ENCODE assay signal across 11 mouse cellular contexts in the genomic region with DNA sequence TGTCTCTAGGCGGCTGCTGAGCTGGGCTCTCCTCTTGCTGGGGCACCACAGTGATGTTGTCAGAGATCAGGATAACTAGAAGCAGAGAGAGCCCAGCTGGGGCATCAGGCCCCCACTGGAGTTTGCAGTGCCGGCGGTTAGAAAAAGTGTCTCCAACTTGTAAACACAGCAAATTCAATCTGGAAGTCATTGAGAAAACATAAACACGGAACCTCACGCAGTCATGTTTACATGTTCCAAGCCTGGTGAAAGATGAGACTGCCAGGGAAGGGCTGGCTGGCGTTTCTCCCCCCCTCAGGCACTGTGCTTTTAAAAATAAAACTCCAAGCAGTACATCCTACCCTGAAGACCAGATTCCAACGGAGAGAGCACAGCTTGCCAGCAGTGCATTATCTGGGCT. TPM values are rescaled to one million over a fixed set of nuclear protein-coding genes. Genes with fewer than 3 reads are reported as not detected.
DNase-seq lines count a peak whose midpoint lies in the region; ATAC-seq lines count a peak whose summit lies in the region.
"Had no signal": no experiment of that assay in that cellular context is flagged by ENCODE, and none has a peak within 500 bp of the region (broad histone marks: within the 10 kb centered on the region; RNA-seq: fewer than 3 reads in every experiment).

No protein-coding gene starts in this region.

- ATAC-seq in kidney, embryonic 15.5 days (replicated peaks; ENCODE audit: low FRiP score): peak; percentile 47; the same call in 1 of the 2 replicates
- peak; percentile 71; the same call in 1 of the 2 replicates for ATAC-seq in embryonic facial prominence, embryonic 12.5 days (ENCODE audit: insufficient number of reproducible peaks, insufficient read depth, low FRiP score, low TSS enrichment)
- no peak for ATAC-seq in midbrain, embryonic 13.5 days
- ATAC-seq: forebrain, embryonic 16.5 days; inflammation-experienced regulatory T-cells, adult 6 months had no signal

- H3K4me1 ChIP-seq in kidney, embryonic 15.5 days: peaks cover 34% of the 10 kb centered on the region
- H3K4me1 ChIP-seq in embryonic facial prominence, embryonic 12.5 days: peaks cover 17% of the 10 kb centered on the region
- H3K4me1 ChIP-seq in midbrain, embryonic 13.5 days (replicated peaks): no peaks in the 10 kb centered on the region

- H3K9me3 ChIP-seq in kidney, embryonic 15.5 days (replicated peaks): no peaks in the 10 kb centered on the region
- H3K9me3 ChIP-seq in embryonic facial prominence, embryonic 12.5 days: no peaks in the 10 kb centered on the region
- H3K9me3 ChIP-seq in midbrain, embryonic 13.5 days: no peaks in the 10 kb centered on the region

- H3K36me3 ChIP-seq in kidney, embryonic 15.5 days: no peaks in the 10 kb centered on the region
- H3K36me3 ChIP-seq in embryonic facial prominence, embryonic 12.5 days: no peaks in the 10 kb centered on the region
- no peaks in the 10 kb centered on the region for H3K36me3 ChIP-seq in midbrain, embryonic 13.5 days

- H3K4me2 ChIP-seq in kidney, embryonic 15.5 days: 0 out of 2 replicates have a peak overlapping the region, but pooled peaks have one; percentile 8
- H3K4me2 ChIP-seq in embryonic facial prominence, embryonic 12.5 days (replicated peaks): peak overlapping the region; percentile 13; the same call in 1 of the 2 replicates
- H3K4me2 ChIP-seq in midbrain, embryonic 13.5 days (replicated peaks): no peak overlapping the region

- peak overlapping the region; percentile 37 for H3K27ac ChIP-seq in kidney, embryonic 15.5 days
- peak overlapping the region; percentile 80 for H3K27ac ChIP-seq in embryonic facial prominence, embryonic 12.5 days
- no peak overlapping the region for H3K27ac ChIP-seq in midbrain, embryonic 13.5 days

- no peak overlapping the region for H3K4me3 ChIP-seq in kidney, embryonic 15.5 days (replicated peaks)
- no peak overlapping the region for H3K4me3 ChIP-seq in embryonic facial prominence, embryonic 12.5 days
- no peak overlapping the region for H3K4me3 ChIP-seq in midbrain, embryonic 13.5 days (replicated peaks)

- 17% methylated on average over 7 of the region's 7 CpGs for WGBS in kidney, embryonic 15.5 days
- 8% methylated on average over 7 of the region's 7 CpGs for WGBS in embryonic facial prominence, embryonic 12.5 days
- WGBS in midbrain, embryonic 13.5 days: 55% methylated on average over 7 of the region's 7 CpGs

- H3K27me3 ChIP-seq in kidney, embryonic 15.5 days: no peaks in the 10 kb centered on the region
- no peaks in the 10 kb centered on the region for H3K27me3 ChIP-seq in embryonic facial prominence, embryonic 12.5 days
- peaks cover 34% of the 10 kb centered on the region for H3K27me3 ChIP-seq in midbrain, embryonic 13.5 days

- H3K9ac ChIP-seq in kidney, embryonic 15.5 days: no peak overlapping the region
- no peak overlapping the region for H3K9ac ChIP-seq in embryonic facial prominence, embryonic 12.5 days
- H3K9ac ChIP-seq in midbrain, embryonic 13.5 days (replicated peaks): no peak overlapping the region

- no peak for DNase-seq in kidney, postnatal 10 days
- peak; percentile 29 for DNase-seq in gastrocnemius, postnatal 25 days
- DNase-seq in lung, postnatal 4 days: peak; percentile 40 to 80
- DNase-seq in adrenal gland, adult 2 months: no peak
- DNase-seq in layer of hippocampus, adult 11-12 months (ENCODE audit: low spot score): no peak
- DNase-seq: cerebellum, adult 2 months had no signal

RNA-seq across cellular contexts. Expression of a gene that starts 32.3 kb away (rescaled TPM):
- 57.4 and 63.3 TPM in 2 replicates for polyA plus RNA-seq in kidney, embryonic 15.5 days (2015; fragmentation: Nextera tagmentation; extraction: Ambion mirVana)
- polyA plus RNA-seq in embryonic facial prominence, embryonic 12.5 days (2016; fragmentation: Nextera tagmentation; extraction: Ambion mirVana): 64.0 and 65.2 TPM in 2 replicates
- 10 to 100 TPM in 1 of 2 experiments, 1 to 10 TPM in 1; 9.2 to 12.5 TPM for total RNA-seq in gastrocnemius, postnatal 25 days (2021)
- polyA plus RNA-seq in midbrain, embryonic 13.5 days (2015; fragmentation: Nextera tagmentation; extraction: Ambion mirVana): 14.1 and 19.7 TPM in 2 replicates
- total RNA-seq in adrenal gland, adult 2 months (2021): 10 to 100 TPM; 13.3 to 40.9 TPM
- 199 and 336 TPM in 2 replicates for polyA plus RNA-seq in adrenal gland, adult 2 months (2012; rRNA removed)

Comparison
In these comparisons a context has a peak if more than half of its experiments do, and no peak if none do; other contexts are left out.
1. DNase-seq: peak in gastrocnemius, postnatal 25 days (single experiment) and lung, postnatal 4 days (2 of 2); none in kidney, postnatal 10 days (single experiment), adrenal gland, adult 2 months (single experiment) and layer of hippocampus, adult 11-12 months (single experiment).